Mouse (Mus musculus): ENCODE measurements at regions not wholly inside any gene's neighbourhood (a gene's known extent, or its start where the extent isn't known, plus 50 kb on each side); places are given as distances from the start of the nearest gene placed in this dataset.

DNA sequence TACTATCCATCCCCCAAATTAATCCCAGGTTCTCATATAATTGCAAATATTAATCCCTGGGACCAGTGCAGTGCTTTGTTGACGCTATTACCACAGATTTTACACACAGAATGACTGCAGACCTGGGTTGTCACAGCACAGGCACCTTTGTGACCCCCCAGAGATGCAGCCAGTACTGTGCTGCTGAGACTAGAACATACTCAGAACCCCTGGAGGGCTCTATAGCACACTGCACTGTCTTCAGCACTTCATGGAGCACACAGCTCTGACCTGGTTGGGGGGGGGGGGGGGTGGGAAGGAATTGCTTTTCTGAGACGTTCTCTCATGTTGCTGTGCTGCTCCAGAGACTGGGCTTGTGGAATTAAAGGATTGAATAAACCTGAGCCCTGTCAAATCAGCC lies 154.9 kb upstream of the Gm34302 start:
- DNase-seq (ENCODE audit: low spot score), result no peak

DNA sequence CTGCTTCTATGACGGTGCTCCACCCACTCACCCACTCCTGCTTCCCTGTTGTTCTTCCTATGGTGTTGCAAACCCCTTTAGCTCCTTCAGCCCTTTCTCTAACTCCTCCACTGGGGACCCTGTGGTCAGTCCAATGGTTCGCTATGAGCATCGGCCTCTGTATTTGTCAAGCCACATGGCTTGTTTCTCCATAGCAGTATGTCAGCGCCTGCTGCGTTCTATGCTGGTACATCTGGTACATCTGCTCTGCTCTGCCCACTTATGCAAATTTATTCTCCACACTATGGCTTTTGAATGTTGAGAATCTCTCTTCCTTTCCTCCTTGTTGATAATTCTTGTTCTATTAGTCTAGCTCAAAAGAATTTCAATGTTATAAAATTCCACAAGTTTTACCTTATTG lies 154.2 kb upstream of the Gm34302 start:
- no peak for DNase-seq (ENCODE audit: low spot score)

DNA sequence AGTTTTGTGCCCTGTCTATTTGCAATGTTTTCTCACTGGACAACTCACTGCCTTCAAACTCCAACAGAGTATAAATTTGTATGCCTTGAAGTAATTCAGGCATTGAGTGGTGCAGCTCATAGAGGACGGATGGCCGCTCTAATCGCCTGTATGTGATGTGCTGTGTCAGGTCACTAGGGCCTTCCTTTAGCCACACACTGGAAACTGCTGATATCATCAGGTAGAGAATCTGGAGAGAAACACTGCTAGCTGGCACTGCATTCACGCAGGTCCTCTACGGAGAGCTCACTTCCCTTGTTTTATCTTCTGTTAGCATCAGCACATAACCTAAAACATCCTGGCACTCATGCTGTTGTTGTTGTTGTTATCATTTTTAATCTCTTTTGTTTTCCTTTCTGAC lies 144.0 kb upstream of the Gm34302 start:
- DNase-seq (ENCODE audit: low spot score), result no peak

DNA sequence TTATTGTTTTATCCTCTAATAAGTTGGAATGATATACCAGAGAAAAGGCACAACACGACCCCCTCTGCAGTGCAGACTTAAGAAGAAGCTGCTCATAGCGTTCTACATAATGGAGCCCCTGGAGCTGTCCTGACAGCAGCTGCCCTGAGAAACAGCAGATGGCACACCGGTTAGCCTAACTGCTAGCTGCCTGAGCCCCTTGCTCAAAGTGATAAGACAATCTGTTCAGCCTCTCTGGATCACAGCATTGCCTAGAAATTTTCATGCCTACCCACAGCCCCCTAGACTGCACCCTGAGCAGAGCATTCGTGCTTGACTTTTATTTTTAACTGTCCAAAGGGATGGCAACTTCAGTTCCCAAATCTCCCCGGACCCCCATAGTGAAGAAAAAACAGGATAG lies 132.4 kb upstream of the Gm34302 start:
- no peak for DNase-seq (ENCODE audit: low spot score)

DNA sequence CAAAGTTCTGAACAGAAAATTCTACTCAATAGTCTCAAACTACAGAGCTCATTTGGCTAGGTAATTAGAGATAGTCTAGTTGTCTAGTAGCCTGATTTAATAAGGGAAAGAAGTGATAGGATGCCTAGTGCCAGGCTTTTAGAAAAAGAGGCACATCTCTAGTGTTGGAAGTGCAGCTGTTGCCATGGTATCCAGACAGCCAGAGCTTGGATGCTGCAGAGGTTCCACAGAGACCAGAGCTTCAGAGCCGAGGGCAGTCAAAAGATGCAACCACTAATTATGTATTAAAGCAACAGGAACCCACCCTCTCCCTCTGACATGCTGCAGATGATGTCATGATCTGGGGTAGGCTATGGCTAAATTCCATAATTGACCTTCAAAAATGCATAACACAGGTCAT lies 130.0 kb upstream of the Gm34302 start:
- DNase-seq (ENCODE audit: low spot score), result no peak

DNA sequence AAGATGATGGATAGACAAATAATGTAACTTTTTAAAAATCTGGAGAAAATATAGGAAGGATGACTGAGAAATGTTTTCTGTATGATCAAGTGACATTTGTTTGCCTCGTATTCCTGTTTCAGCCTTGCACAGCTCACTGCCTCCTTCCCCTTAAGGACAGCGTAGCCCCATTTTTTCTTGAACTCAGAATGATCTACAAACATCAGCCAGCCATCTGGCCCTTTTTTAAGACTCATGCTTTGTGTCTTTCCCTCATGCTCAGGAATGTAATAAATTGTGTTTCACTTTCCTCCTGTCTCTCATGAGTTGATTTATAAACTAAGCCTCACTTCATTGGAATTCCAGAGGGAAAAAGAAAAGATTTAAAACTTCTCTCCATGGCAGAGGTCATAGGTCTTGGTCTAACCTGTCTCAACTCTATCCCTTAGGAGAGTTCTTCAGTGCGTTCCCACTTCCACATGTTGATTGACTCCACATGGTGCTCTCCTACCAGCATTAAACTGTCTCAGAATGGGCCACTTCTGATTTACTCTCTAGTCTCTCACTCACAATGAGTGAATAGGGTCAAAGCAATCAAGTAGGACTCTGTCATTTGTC lies 129.2 kb upstream of the Gm34302 start:
- no peak for DNase-seq (ENCODE audit: low spot score)

DNA sequence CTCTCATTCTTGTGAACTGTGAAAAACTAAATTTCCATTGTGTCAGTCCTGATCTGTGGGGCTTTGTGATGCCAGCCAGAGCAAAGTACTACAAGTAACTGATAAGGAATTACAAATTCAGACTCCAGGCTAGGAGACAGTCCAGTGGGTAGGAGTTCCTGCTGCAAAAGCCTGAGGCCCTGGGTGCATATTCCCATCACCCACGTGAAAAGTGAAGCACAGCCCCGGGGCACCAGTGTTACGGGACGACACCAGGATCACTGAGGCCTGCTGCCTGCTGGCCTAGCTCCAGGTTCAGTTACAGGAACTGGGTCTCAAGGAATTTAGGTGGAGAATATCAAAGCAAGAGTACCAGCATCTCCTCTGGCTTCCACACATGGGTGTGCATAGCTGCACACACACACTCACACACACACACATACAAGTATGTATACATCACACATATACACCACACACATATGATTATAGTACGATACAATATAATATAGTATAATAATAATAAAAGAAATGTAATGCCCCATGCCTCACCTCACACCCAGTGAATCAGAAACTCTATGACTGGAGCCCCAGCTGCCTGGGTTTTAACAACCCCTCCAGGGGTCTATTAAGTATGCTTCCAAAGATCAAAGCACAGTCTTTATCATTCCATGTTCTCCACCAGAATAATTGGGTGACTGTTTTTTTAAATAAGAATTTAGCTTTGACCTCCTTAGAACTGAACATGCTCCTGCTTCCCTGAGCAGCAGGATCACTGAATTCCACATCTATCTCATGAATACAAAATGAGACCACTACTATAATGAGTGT lies 126.6 kb upstream of the Gm34302 start:
- no peak for DNase-seq (ENCODE audit: low spot score)

DNA sequence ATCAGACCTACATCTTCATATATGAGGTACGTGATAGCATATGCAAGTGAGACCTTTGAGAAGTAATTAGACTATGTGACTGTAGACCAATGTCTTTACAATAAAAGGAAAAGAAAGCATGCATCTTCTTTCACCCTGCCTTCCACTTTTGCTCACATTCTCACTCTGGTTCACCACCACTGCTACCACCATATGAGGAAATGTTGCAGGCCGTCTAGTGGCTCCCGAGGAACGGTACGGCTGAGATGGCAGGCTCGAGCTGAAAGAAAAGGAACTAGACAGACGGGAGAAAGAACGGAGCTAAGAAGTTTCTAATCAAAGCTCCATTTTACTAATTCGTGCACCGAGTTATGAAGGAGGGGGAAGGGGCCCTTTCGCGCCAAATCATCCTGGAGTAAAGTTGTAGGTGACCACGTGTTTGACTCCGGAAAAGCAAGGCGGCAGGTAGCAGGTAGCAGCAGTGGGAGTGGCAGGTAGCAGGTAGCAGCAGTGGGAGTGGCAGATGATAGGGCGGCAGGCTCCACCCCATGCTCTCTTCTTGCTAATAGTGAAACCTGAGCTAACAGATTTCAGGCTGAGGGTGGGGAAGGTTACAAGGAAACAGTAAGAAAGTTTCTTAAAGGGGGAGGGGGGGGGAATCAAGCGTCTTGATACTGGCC lies 125.9 kb upstream of the Gm34302 start:
- no peak for DNase-seq (ENCODE audit: low spot score)

DNA sequence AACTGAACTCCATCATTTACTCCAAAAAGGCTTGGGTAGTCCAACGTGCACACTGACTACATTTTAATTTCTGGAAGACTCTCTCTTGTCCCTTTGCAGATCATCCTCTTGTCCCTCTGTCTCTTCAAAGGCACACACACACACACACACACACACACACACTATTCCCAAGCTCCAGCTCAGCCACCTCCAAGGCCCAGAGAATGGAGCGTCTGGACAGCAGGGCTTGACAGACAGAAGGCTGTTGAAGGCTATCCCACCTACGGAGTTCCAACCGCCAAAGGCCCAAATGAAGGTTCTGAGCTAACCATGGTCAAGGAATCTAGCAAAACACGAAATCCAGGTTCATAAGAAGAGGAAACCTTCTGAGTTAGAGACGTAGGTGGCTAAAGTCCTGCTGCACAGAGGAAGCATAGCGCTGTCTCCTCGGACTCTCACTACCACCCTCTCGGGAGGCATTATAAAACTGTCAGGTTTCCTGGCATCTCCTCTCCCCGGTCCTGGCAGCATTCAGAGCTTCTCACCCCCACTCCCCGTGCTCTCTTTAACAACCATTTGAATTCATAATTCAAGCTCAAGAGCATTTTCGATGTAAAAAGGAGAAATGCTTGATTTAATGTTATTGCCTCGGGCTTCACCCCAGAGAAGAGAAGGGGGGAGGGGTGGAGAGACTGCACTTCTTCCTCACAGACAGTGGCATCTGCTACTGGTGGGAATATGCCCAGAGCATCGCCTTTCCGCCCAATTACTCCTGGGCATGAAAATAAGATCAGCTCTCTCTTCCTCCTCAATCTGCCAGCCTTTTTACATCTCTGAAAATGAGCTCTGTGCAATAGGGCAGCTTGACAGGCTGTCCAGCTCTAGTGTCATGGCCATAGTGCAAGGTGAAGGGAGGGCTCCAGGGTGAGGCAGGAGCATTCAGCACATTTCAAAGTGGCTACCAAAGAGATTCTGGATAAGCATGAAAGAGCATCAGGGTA lies 99.3 kb upstream of the Gm34302 start:
- DNase-seq (ENCODE audit: low spot score), result no peak

DNA sequence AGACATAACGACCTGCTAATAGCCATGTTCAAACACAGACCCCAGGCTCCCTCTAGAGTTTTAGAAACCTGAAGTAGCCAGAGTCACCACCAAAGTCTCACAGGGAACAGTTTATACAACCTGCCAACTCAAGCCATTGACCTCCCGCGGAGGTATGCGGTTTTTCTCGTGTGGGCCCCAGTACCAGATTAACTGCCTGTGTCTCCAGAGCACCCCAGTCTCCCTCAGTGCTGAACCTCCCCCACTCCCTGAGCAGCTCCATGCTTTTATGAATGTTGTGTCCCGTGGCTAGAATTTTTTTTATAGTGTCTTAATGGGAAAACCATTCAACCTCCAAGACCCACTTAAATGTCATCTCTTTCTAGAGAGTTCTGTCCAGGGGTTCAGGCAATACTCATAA lies 98.5 kb upstream of the Gm34302 start:
- DNase-seq (ENCODE audit: low spot score), result no peak

DNA sequence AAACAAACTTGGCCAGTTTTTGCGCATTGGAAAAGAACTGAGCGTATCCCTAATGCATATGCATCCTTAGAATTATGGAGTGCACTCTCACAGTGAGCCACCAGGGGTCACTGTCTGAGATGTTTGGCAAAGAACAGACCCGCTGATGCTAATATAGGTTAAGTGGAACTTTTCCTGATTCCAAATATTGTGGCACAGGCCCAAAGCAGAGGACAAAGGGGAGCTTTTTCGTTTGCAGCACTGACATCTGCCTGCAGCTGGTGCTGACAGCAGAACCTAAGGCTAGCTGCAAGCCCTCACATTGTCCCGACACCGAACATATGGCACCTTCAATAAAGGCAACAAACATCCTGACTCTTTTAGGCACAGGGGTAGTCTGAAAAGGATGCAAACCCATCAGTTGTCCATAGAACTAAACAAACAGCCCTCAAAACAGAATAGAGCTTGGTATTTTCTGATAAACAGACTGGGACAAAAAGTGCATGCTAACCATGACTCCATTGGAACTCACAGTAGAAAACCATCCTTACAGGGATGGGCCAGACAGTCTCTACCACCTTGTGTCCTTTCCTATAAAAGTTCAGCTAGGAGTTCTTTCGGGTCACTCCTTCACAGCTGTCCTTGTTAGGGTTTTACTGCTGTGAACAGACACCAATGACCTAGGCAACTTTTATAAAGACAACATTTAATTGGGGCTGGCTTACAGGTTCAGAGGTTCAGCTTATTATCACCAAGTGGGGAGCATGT lies 87.1 kb upstream of the Gm34302 start:
- peak; percentile 31 for DNase-seq (ENCODE audit: low spot score)

DNA sequence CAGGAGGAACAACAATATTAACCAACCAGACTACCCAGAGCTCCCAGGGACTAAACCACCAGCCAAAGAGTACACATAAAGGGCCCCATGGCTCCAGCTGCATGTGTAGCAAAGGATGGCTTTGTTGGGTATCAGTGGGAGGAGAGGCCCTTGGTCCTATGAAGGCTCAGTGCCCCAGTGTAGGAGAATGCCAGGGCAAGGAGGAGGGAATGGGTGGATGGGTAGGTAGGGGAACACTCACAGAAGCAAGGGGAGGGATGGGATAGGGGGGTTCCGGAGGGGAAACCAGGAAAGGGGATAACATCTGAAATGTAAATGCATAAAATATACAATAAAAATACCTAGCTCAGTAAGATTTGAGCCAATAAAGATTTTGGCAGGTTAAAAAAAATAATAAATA lies 86.4 kb upstream of the Gm34302 start:
- no peak for DNase-seq (ENCODE audit: low spot score)

DNA sequence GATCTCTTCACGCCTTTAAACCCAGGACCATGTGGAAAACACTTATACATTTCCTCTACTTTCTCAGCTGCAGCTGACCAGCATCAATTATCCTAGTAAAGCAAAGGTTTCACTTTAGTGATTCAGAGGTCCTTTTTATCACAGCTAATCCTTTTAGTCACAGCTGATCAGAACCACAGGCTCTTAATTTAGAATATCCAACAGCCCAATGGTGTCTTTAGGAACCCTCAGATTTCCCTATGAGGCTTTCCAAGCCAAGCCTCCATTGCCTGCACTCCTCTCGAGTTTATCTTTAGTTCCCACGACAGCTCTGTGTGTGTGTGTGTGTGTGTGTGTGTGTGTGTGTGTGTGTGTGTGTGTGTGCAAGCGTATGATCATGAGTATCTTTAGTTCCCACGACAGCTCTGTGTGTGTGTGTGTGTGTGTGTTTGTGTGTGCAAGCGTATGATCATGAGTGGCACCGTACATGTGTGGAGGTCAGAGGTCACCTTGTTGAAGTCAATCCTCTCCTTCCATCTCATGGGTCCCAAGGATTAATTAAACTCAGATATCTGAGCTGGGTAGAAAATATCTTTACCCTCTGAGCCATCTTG lies 85.4 kb upstream of the Gm34302 start:
- no peak for DNase-seq (ENCODE audit: low spot score)

DNA sequence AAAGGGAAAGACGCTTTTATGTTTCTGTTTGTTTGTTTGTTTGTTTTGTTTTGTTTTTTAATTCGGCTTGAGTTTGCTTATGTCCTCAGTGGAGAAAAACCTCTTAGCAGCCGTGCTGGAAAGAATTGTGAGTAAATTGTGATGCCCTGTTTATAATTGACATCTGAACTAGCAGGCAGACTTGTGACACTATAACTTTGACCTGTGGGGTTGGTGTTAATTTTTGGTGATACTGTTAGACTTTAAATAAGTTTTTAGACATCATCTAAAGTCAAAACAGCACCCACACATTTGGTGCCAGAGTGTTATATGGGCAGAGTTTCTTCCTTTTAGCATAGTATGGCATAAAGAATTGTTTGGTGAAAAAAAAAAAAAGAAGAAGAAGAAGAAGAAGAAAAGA lies 84.0 kb upstream of the Gm34302 start:
- no peak for DNase-seq (ENCODE audit: low spot score)

DNA sequence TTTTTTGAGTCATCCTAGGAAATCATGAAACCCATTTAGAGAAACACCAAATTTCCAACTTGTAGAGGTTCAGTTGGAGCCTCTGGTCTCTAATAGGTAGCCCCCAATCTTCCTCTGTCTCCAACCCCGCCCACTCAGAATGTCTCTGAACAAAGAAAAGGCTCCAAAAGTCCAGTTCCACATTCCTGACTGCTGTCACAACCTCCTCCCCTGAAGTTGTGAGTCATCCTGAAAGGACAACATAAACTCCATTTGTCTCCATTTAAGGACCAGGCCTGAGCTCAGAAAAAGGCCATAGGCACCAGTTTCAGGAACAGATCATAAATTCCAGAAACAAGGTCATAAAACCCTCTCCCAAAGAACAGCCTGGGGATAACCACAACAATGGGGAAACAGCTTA lies 79.4 kb upstream of the Gm34302 start:
- DNase-seq (ENCODE audit: low spot score), result no peak

DNA sequence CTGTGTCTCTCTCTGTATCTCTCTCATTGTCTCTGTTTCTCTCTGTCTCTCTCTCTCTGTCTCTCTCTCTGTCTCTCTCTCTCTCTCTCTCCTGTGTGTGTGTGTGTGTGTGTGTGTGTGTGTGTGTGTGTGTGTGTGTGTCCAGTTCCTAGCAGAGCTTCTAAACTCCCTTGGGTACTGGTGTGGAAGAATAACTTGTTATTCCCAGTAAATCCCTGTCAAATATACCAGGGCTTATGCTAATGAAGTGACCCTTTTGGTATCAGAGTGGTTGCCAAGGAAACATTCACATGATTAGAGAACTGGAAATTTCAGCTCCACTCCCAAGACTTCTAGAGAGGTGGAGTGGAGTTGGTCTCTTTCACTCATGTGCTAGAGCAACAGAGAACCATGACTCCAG lies 78.9 kb upstream of the Gm34302 start:
- DNase-seq (ENCODE audit: low spot score), result no peak

DNA sequence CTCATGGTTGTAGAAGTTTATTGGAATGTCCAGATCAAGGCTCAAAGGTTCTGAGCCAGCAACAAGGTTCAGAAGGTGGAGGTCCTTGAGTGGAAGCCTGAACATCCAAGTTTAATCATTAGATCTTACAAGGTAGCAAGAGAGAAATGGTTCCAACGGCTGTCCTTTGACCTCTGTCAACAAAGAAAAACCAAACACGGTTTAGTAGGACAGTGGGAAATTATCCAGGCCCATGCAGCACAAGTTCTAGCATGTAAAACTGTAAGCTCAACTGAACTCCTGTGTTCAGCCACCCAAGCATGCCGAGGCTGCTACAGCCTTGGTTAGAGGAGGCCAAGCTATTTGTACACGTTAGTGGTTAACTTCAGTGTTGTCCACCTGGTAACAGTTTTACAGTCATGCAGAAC lies 77.1 kb upstream of the Gm34302 start:
- DNase-seq (ENCODE audit: low spot score), result no peak

DNA sequence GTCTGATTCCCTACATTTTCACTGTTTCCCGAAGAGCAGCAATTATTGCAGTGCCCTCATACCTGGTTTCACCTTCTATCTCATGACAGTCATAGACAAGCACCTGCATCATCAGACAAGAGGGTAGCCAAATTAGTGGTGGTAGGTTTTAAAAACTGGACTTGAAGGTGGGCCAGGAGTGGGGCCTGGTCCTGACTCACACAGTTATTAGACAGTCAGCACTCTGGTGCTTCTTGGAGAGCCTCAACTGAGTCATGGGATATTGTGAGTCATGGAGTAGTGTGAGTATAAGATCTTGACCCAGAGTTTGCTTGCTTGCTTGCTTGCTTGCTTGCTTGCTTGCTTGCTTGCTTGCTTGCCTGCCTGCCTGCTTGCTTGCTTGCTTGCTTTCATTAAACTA lies 73.1 kb upstream of the Gm34302 start:
- DNase-seq (ENCODE audit: low spot score), result no peak

DNA sequence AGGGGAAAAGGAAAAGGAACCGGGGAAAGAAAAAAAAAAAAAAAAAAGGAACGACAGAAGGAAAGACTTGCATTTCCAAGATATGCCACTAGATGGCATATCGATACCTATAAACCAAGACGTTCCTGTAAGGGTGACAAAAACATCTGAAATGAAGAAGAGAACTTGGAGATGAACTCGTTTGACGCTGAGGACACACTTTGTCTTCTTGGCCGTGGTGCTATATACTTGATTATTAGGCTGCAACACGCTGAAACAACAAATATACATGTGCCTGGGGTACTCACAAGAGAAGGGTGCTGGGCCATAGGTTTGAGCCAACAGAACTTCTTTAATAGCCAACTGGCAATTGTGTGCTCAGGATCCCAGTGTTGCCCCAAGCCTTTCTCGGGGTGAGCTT lies 71.2 kb upstream of the Gm34302 start:
- DNase-seq (ENCODE audit: low spot score), result no peak

DNA sequence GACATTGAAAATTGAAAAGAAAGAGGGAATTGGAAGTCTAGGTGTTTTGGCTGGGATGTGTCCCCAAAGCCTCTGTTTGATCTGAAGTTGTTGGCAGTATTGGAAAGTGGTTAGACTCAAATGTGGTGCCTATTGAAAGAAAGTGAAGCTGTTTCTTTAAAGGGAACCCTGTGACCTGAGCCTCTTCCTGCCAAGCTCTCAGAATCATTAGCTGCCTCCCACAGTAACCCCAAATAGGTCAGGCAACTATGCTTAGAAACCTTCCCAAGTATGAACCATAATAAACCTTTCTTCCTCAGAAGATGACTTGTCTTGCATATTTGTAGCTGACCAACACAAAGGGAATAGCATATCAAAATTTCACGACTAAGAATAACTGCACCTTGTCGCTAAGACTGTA lies 69.7 kb upstream of the Gm34302 start:
- no peak for DNase-seq (ENCODE audit: low spot score)

DNA sequence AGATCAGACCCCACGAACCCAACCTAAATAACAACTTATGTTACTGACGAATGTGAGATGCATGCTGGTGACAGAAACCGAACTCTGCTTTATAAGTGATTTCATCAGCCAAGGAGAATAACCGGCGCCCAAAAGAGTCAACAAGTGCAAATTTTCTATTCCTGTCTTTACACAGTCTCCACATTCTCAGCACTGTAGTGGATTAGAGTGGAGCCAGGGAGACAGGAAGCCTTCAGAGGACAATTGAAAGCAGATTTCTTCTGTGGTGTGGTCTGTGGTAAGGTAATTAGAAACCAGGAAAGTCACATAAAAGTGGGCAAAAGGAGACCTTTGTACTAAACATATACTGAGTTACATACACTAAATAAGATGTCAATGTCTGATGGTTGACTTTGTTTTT lies 68.0 kb upstream of the Gm34302 start:
- no peak for DNase-seq (ENCODE audit: low spot score)

All from urinary bladder, adult 2 months (tissue).